Mouse (Mus musculus): ENCODE data around the gene Rwdd2b. TPM values are rescaled to one million over a fixed set of nuclear protein-coding genes. Genes with fewer than 3 reads are reported as not detected.

Rwdd2b gene
- 3.2 and 4.6 TPM in 2 replicates for total RNA-seq (2012; rRNA removed)

DNA sequence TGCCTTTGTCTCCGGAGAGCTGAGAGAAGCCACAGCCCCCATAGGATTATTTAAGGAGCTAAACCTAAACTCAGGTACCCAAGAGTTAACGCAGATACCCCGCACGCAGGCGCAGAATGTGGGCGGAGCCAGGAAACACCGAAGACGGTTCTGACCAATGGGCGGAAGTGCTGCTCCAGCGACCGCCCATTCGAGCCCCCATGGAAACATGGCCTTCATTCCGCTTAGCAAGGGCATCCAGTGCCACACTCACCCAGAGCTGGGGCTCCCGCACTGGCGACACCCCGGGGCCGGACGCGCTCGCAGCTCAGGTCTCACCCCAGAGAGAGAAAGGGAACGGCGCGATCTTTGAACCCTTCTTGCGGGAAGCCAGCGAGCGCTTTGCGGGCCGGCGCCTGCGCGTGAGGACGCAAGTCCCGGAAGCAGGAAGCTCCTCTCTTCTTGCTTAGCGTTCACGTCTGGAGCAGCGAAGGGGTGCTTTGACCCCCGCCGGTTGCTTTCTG, at the start of gene Rwdd2b:
Gene Rwdd2b, minus strand, starts transcription at position 390 of the 503 bp plus-strand sequence.
- no peak for TF ChIP-seq ZC3H11A (IDR thresholded peaks at IDR 0.05; ENCODE audit: borderline replicate concordance, low read depth, low read length)
- TF ChIP-seq MAFK (IDR thresholded peaks at IDR 0.05; ENCODE audit: insufficient read depth, low read depth, low read length) = no peak
- no peak for TF ChIP-seq HCFC1 (IDR thresholded peaks at IDR 0.05; ENCODE audit: borderline replicate concordance, insufficient read depth, low read length)
- TF ChIP-seq ZNF384 (IDR thresholded peaks at IDR 0.05; ENCODE audit: low read depth, low read length) = no peak
- TF ChIP-seq CHD2 (IDR thresholded peaks at IDR 0.05; ENCODE audit: low read depth, low read length) = no peak
- H3K9me3 ChIP-seq (ENCODE audit: control insufficient read depth, insufficient read depth, low read depth, low read length) = no peaks in the 10 kb centered on the region
- in situ Hi-C loops (cut with MboI; ENCODE audit: low sequenced_read_pairs in 2 of 2, unreplicated experiment in 2 of 2) = no loop called here

DNA sequence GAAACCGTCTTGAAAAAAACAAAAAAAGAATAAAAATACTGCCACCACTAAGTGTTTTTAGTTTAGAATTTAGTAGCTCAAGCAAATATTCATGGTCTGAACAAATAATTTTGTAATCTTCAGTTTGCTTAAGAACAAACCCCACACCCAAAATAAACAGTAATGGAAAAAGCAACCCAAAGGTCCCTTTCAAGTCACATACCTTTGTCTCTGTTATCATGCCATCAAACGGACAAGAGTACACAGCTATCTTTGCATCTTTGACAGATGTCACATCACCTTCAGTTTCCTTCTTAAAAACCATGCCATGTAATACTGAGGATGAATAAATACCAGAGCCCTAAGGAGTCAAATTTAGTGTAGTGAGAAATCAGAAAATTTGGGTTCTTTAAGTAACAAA, 48.2 kb upstream of the Rwdd2b start:
- H3K36me3 ChIP-seq (ENCODE audit: control insufficient read depth, insufficient read depth, low read length, poor library complexity, severe bottlenecking) = peaks cover 66% of the 10 kb centered on the region

More for the DNA sequence above, at the start of gene Rwdd2b:
- Histone ChIP-seq H3K9ac (ENCODE audit: insufficient read depth, low read depth, low read length, poor library complexity, severe bottlenecking) (peak within 1 kb of the TSS; percentile 87), H3K27ac (ENCODE audit: insufficient read depth, low read depth, low read length, poor library complexity, severe bottlenecking) (peak within 1 kb of the TSS; percentile 49), H3K36me3 (ENCODE audit: control insufficient read depth, insufficient read depth, low read length, poor library complexity, severe bottlenecking) (no peaks in the 10 kb centered on the region), H3K4me1 (ENCODE audit: control insufficient read depth in 2 of 2, insufficient read depth in 2 of 2, low read length in 2 of 2, poor library complexity in 1 of 2) (peaks cover 2 to 15% of the 10 kb centered on the region in 2 experiments; a peak in 3 of 4 replicates), H3K4me3 (ENCODE audit: insufficient read depth in 1 of 2, low read depth in 1 of 2, low read length in 2 of 2, poor library complexity in 1 of 2, severe bottlenecking in 1 of 2) (peak within 1 kb of the TSS; percentile 90 to 97)
- DNase-seq (ENCODE audit: low read depth, low spot score) = peak; percentile 89

DNA sequence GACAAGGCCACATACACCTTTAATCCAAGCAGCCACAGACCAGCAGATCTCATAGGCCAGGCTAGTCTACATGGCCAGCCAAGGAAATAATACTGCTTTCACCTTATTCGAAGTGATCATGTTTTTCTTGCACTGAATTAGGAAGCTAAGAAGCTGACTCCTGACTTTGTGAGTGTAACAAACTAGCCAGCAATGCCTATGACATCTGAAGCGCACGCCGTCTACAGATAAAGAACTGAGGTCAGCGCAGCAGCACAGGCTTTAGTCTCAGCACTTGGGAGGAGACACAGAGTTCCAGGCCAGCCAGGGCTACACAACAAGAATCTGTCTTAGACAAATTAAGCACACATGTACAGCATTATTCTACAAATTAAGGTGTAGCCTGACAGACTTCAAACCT, 46.4 kb upstream of the Rwdd2b start:
- in situ Hi-C loops (cut with MboI; ENCODE audit: low sequenced_read_pairs in 2 of 2, unreplicated experiment in 2 of 2) = no loop called here
- H3K4me3 ChIP-seq (ENCODE audit: insufficient read depth in 1 of 2, low read depth in 1 of 2, low read length in 2 of 2, poor library complexity in 1 of 2, severe bottlenecking in 1 of 2) = no peak overlapping the region
- no peak for TF ChIP-seq HCFC1 (IDR thresholded peaks at IDR 0.05; ENCODE audit: borderline replicate concordance, insufficient read depth, low read length)
- TF ChIP-seq CHD2 (IDR thresholded peaks at IDR 0.05; ENCODE audit: low read depth, low read length) = no peak
- no peak for TF ChIP-seq ZC3H11A (IDR thresholded peaks at IDR 0.05; ENCODE audit: borderline replicate concordance, low read depth, low read length)
- no peak for TF ChIP-seq ZNF384 (IDR thresholded peaks at IDR 0.05; ENCODE audit: low read depth, low read length)
- no peak for TF ChIP-seq MAFK (IDR thresholded peaks at IDR 0.05; ENCODE audit: insufficient read depth, low read depth, low read length)
- H3K9ac ChIP-seq (ENCODE audit: insufficient read depth, low read depth, low read length, poor library complexity, severe bottlenecking) = no peak overlapping the region
- H3K27ac ChIP-seq (ENCODE audit: insufficient read depth, low read depth, low read length, poor library complexity, severe bottlenecking) = no peak overlapping the region
- DNase-seq (ENCODE audit: low read depth, low spot score) = no peak
- H3K4me1 ChIP-seq (ENCODE audit: control insufficient read depth in 2 of 2, insufficient read depth in 2 of 2, low read length in 2 of 2, poor library complexity in 1 of 2) = no peaks in the 10 kb centered on the region
- peaks cover 58% of the 10 kb centered on the region for H3K36me3 ChIP-seq (ENCODE audit: control insufficient read depth, insufficient read depth, low read length, poor library complexity, severe bottlenecking)
- no peaks in the 10 kb centered on the region for H3K9me3 ChIP-seq (ENCODE audit: control insufficient read depth, insufficient read depth, low read depth, low read length)

More for the DNA sequence above, 48.2 kb upstream of the Rwdd2b start:
- H3K4me1 ChIP-seq (ENCODE audit: control insufficient read depth in 2 of 2, insufficient read depth in 2 of 2, low read length in 2 of 2, poor library complexity in 1 of 2) = no peaks in the 10 kb centered on the region
- H3K27ac ChIP-seq (ENCODE audit: insufficient read depth, low read depth, low read length, poor library complexity, severe bottlenecking) = no peak overlapping the region
- in situ Hi-C loops (cut with MboI; ENCODE audit: low sequenced_read_pairs in 2 of 2, unreplicated experiment in 2 of 2) = no loop called here
- H3K9ac ChIP-seq (ENCODE audit: insufficient read depth, low read depth, low read length, poor library complexity, severe bottlenecking) = no peak overlapping the region
- H3K9me3 ChIP-seq (ENCODE audit: control insufficient read depth, insufficient read depth, low read depth, low read length) = no peaks in the 10 kb centered on the region
- TF ChIP-seq HCFC1 (IDR thresholded peaks at IDR 0.05; ENCODE audit: borderline replicate concordance, insufficient read depth, low read length) (no peak), CHD2 (IDR thresholded peaks at IDR 0.05; ENCODE audit: low read depth, low read length) (no peak), MAFK (IDR thresholded peaks at IDR 0.05; ENCODE audit: insufficient read depth, low read depth, low read length) (no peak), ZNF384 (IDR thresholded peaks at IDR 0.05; ENCODE audit: low read depth, low read length) (no peak), ZC3H11A (IDR thresholded peaks at IDR 0.05; ENCODE audit: borderline replicate concordance, low read depth, low read length) (no peak)
- no peak overlapping the region for H3K4me3 ChIP-seq (ENCODE audit: insufficient read depth in 1 of 2, low read depth in 1 of 2, low read length in 2 of 2, poor library complexity in 1 of 2, severe bottlenecking in 1 of 2)
- no peak for DNase-seq (ENCODE audit: low read depth, low spot score)

DNA sequence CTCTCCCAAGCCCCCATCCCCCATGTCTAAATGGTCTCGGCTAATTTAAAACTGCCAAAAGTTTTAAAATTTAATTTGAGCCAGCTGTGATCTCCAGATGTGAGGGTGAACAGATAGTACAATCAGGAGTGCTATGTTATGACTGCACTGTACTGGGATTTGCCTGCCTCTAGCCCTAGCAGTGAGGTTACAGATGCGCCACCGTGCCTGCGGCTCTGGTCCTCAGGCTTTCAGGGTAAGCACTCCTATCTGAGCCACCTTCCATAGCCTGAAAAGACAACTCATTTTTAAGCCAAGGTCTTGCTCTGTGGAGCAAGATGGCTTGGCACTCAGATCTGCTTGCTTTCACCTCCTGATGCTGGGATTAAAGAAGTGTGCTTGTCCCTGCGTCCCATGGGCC, 44.0 kb upstream of the Rwdd2b start:
- in situ Hi-C loops (cut with MboI; ENCODE audit: low sequenced_read_pairs in 2 of 2, unreplicated experiment in 2 of 2) = no loop called here
- H3K36me3 ChIP-seq (ENCODE audit: control insufficient read depth, insufficient read depth, low read length, poor library complexity, severe bottlenecking) = peaks cover 44% of the 10 kb centered on the region
- H3K9ac ChIP-seq (ENCODE audit: insufficient read depth, low read depth, low read length, poor library complexity, severe bottlenecking) = no peak overlapping the region
- TF ChIP-seq CHD2 (IDR thresholded peaks at IDR 0.05; ENCODE audit: low read depth, low read length) = no peak
- TF ChIP-seq MAFK (IDR thresholded peaks at IDR 0.05; ENCODE audit: insufficient read depth, low read depth, low read length) = no peak
- no peak for TF ChIP-seq ZNF384 (IDR thresholded peaks at IDR 0.05; ENCODE audit: low read depth, low read length)
- TF ChIP-seq HCFC1 (IDR thresholded peaks at IDR 0.05; ENCODE audit: borderline replicate concordance, insufficient read depth, low read length) = no peak
- TF ChIP-seq ZC3H11A (IDR thresholded peaks at IDR 0.05; ENCODE audit: borderline replicate concordance, low read depth, low read length) = no peak
- no peak overlapping the region for H3K4me3 ChIP-seq (ENCODE audit: insufficient read depth in 1 of 2, low read depth in 1 of 2, low read length in 2 of 2, poor library complexity in 1 of 2, severe bottlenecking in 1 of 2)
- DNase-seq (ENCODE audit: low read depth, low spot score) = no peak
- no peak overlapping the region for H3K27ac ChIP-seq (ENCODE audit: insufficient read depth, low read depth, low read length, poor library complexity, severe bottlenecking)
- H3K9me3 ChIP-seq (ENCODE audit: control insufficient read depth, insufficient read depth, low read depth, low read length) = no peaks in the 10 kb centered on the region
- no peaks in the 10 kb centered on the region for H3K4me1 ChIP-seq (ENCODE audit: control insufficient read depth in 2 of 2, insufficient read depth in 2 of 2, low read length in 2 of 2, poor library complexity in 1 of 2)

All from ES-E14 (cell line).